Mouse (Mus musculus) ES-Bruce4 (cell line): ENCODE data around the gene Rrad. TPM values are rescaled to one million over a fixed set of nuclear protein-coding genes. Genes with fewer than 3 reads are reported as not detected.

Source experiments
- H3K27ac ChIP-seq: 2 replicates; pipeline ENCODE4 v1.5.1; 2012; ENCODE audit warnings: low read length, inconsistent platforms; ENCODE audit not compliant: insufficient read depth
- H3K27me3 ChIP-seq: 2 replicates; pipeline ENCODE4 v1.6.1; 2012; ENCODE audit warnings: mild to moderate bottlenecking, low read length, inconsistent platforms; ENCODE audit not compliant: control insufficient read depth, poor library complexity, insufficient read depth, severe bottlenecking
- H3K36me3 ChIP-seq: 2 replicates; pipeline ENCODE4 v1.6.1; 2012; ENCODE audit warnings: inconsistent platforms, mild to moderate bottlenecking, low read length, moderate library complexity; ENCODE audit not compliant: control insufficient read depth, poor library complexity, insufficient read depth, severe bottlenecking
- H3K4me1 ChIP-seq: one replicate; pipeline ENCODE4 v1.8.1; 2011; ENCODE audit warnings: low read length; ENCODE audit not compliant: control insufficient read depth, insufficient read depth
- H3K4me3 ChIP-seq: 2 replicates; pipeline ENCODE4 v1.5.1; 2011; ENCODE audit warnings: low read depth, mild to moderate bottlenecking, low read length
- H3K9ac ChIP-seq: 2 replicates; pipeline ENCODE4 v1.6.1; 2012; ENCODE audit warnings: low read depth, mild to moderate bottlenecking, inconsistent platforms; ENCODE audit not compliant: poor library complexity, severe bottlenecking
- H3K9me3 ChIP-seq: replicated peaks from 2 replicates; pipeline ENCODE4 v1.6.1; 2012; ENCODE audit warnings: mild to moderate bottlenecking, low read length, inconsistent platforms; ENCODE audit not compliant: control insufficient read depth, poor library complexity, insufficient read depth, severe bottlenecking
- CTCF ChIP-seq: IDR thresholded peaks from one replicate; pipeline ENCODE4 v1.8.1; 2011; ENCODE audit warnings: low read depth, low read length
- EP300 ChIP-seq: IDR thresholded peaks from 2 replicates; pipeline ENCODE4 v1.6.1; 2011; ENCODE audit warnings: low read depth, low read length; ENCODE audit not compliant: insufficient read depth
- POLR2A ChIP-seq: IDR thresholded peaks from one replicate; pipeline ENCODE4 v1.8.1; 2011; ENCODE audit warnings: low read length; ENCODE audit not compliant: insufficient read depth
- polyA plus RNA-seq: library from polyadenylated mRNA; stranded (reverse); fragments of >200 nt; gene quantifications from 2 replicates; pipeline ENCODE4 v1.2.4, GENCODE M21; 2011; ENCODE audit warnings: low read depth; ENCODE audit not compliant: missing spikeins, insufficient read depth, insufficient read length

The Rrad gene
- polyA plus RNA-seq, 1 experiment = 1.9 TPM

DNA sequence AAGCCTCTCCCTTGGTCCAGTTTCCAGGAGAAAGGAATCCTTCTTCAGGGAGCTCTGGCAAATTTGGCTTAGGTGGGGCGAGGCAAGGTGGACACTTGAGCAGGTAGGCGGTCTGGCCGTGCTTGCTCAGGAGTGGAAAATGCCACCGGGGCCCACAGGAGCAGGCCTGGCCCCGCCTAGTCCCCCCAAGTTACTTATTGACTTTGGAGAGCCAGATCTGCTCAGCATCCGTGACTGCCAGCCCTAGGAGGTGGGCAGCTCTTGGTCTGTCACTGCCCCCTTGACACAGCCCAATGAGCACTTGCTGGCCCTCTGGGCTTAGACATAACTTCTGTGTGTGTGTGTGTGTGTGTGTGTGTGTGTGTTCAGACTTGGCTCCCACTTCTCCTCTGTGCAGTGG, 7.0 kb downstream of the Rrad start, which contains the start of gene Cdh16:
TSS of gene Cdh16 (minus strand) at position 236 of the 400 bp plus-strand sequence.
- Histone ChIP-seq H3K27ac (no peak within 1 kb of the TSS), H3K4me3 (no peak within 1 kb of the TSS), H3K9ac (no peak within 1 kb of the TSS)

DNA sequence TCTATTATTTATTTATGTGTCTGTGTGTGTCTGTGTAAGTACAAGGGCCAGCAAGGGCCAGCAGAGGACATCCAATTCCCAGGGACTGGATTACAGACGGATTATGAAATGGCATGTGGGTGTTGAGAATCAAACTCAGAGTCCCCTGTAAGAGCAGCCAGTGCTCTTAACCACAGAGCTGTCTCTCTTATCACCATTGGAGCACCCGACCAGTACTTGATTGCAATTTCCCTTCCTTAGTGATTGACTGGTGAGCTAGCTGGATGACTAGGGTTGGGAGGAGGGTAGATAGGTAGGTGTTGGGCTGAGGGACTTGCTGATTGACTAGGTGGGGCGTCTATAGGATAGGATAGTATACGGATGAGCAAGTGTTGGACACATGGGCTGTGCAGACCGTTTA, 10.4 kb downstream of the Rrad start:
- Histone ChIP-seq H3K4me1 (no peaks in the 10 kb centered on the region), H3K27me3 (no peaks in the 10 kb centered on the region), H3K9ac (no peak overlapping the region), H3K9me3 (no peaks in the 10 kb centered on the region), H3K4me3 (no peak overlapping the region), H3K36me3 (no peaks in the 10 kb centered on the region), H3K27ac (no peak overlapping the region)
- TF ChIP-seq EP300 = no peak
- TF ChIP-seq POLR2A = no peak
- TF ChIP-seq CTCF = no peak

More for the DNA sequence above, 7.0 kb downstream of the Rrad start, which contains the start of gene Cdh16:
- H3K36me3 ChIP-seq = no peaks in the 10 kb centered on the region
- H3K27me3 ChIP-seq = no peaks in the 10 kb centered on the region
- no peaks in the 10 kb centered on the region for H3K4me1 ChIP-seq
- TF ChIP-seq CTCF = no peak
- no peak for TF ChIP-seq EP300
- no peak for TF ChIP-seq POLR2A
- H3K9me3 ChIP-seq = no peaks in the 10 kb centered on the region

DNA sequence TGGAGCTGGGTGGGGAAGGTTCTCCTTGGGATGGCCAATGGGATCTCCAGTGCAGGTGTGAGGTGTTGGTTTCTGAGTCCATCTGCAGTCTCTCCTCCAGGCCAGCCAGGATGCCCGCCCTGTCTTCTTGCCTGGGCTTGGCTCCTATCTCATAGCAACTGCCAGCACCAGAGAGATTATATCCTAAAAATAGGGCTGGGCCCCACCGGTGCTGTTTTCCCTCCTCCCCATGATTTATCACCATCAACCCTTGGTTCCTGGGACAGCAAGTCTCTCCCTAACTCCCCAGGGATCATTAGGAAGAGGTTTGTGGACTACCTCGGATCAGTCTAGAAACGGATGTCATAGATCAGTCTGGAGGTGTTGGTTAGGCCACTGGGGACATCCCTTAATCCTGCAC, 18.0 kb downstream of the Rrad start:
- Histone ChIP-seq H3K9ac (no peak overlapping the region), H3K36me3 (no peaks in the 10 kb centered on the region), H3K4me1 (no peaks in the 10 kb centered on the region), H3K4me3 (no peak overlapping the region), H3K27me3 (no peaks in the 10 kb centered on the region), H3K9me3 (no peaks in the 10 kb centered on the region), H3K27ac (no peak overlapping the region)
- TF ChIP-seq CTCF (no peak), POLR2A (no peak), EP300 (no peak)

DNA sequence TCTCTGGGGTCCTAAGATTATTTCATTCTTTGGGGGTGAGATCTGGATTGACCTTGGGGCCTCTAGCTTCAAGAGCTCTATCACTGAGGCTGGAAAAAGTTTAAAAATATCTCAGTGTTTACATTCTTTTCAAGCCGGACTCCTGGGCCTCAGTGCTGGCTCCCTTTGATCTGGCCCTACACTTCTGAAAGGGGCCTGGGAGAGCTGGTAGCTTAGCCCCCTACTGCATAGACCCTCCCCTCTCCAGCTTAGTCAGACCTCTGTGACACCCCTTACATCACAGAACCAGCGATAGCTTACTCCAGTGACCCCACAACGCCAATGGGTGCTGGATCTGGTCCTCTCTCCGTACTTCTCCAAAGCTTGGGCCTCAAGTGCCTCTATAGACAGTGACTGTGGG, 19.5 kb downstream of the Rrad start:
- TF ChIP-seq POLR2A = no peak
- no peak for TF ChIP-seq CTCF
- TF ChIP-seq EP300 = no peak
- Histone ChIP-seq H3K4me1 (no peaks in the 10 kb centered on the region), H3K27ac (no peak overlapping the region), H3K9ac (no peak overlapping the region), H3K27me3 (no peaks in the 10 kb centered on the region), H3K36me3 (no peaks in the 10 kb centered on the region), H3K4me3 (no peak overlapping the region), H3K9me3 (no peaks in the 10 kb centered on the region)

DNA sequence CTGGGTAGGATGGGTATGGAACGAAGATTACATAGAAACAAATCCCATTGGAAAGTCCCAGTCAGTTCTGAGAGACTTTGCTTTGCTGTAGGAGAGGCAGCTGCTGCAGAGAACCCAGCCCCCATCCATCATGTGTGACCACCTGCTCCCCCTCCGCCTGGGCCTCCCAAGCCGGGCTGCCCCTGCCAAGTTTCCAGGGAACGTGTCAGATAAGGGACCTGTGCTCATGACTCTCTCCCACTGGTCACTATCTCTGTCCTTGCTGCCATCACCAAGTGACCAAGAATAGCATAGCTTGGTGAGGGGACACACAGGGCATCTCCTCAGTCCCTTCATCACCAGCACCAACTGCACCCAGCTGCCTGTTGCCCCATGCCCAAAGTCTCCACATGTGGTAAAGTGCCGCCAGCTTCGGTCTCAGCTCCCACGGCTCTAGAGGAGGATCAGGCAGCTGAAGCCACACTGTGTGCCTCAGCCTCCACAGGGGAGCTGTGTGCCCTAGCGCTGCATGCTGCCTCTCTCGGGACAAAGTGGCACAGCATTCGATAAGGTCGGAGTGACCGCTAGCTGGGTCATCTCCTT, 20.9 kb downstream of the Rrad start:
- H3K9me3 ChIP-seq = no peaks in the 10 kb centered on the region
- H3K27me3 ChIP-seq = no peaks in the 10 kb centered on the region
- no peak overlapping the region for H3K4me3 ChIP-seq
- TF ChIP-seq EP300 (no peak), POLR2A (no peak), CTCF (no peak)
- H3K36me3 ChIP-seq = no peaks in the 10 kb centered on the region
- H3K4me1 ChIP-seq = no peaks in the 10 kb centered on the region
- no peak overlapping the region for H3K9ac ChIP-seq
- H3K27ac ChIP-seq = no peak overlapping the region

DNA sequence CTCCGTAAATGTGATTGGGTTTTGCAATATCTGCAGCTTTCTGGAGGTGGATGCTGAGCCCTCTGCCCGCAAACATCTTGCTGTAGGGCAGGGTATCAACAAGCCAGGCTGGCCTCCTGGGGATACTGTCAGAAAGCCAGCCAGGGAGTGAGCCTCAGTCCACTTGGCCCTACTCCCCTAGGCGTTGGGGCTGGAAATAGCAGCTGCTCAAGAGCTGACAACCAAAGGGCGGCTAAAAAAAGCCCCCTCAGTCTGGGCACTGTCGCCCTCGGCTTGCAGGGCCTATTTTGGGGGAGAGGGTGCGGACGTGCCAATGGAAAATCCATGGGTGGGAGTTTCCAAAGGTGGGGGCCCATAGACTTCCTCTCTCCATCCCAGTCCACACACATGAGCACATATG, 21.9 kb downstream of the Rrad start:
- H3K36me3 ChIP-seq = no peaks in the 10 kb centered on the region
- no peak for TF ChIP-seq EP300
- no peaks in the 10 kb centered on the region for H3K27me3 ChIP-seq
- no peak overlapping the region for H3K27ac ChIP-seq
- no peaks in the 10 kb centered on the region for H3K9me3 ChIP-seq
- H3K9ac ChIP-seq = no peak overlapping the region
- H3K4me3 ChIP-seq = no peak overlapping the region
- no peaks in the 10 kb centered on the region for H3K4me1 ChIP-seq
